Mouse (Mus musculus) cortical plate, adult 2 months (tissue): ENCODE results near the gene Rbm44.

Source experiments
- CTCF ChIP-seq: fragments of 200-500 bp; IDR thresholded peaks from 2 replicates; pipeline ENCODE4 v1.5.1; 2011; ENCODE audit warnings: mild to moderate bottlenecking, control low read depth, low read length; ENCODE audit not compliant: insufficient read depth; ENCODE audit errors: extremely low read depth
- POLR2A ChIP-seq: fragments of 200-500 bp; IDR thresholded peaks from 2 replicates; pipeline ENCODE4 v1.6.1; 2011; ENCODE audit warnings: mild to moderate bottlenecking, low read length, control low read depth; ENCODE audit not compliant: insufficient read depth; ENCODE audit errors: extremely low read depth

- TF ChIP-seq POLR2A (no peak), CTCF (no peak)
Observed at GRCm38 (mm10) chr1:91181784-91182450, 37.0 kb downstream of the Rbm44 start.
